Mouse (Mus musculus) frontal cortex, adult 2 months (tissue): ENCODE measurements around the gene Lsg1. TPM values are rescaled to one million over a fixed set of nuclear protein-coding genes. Genes with fewer than 3 reads are reported as not detected.

Experiments used
- DNase-seq, 2 experiments: peaks; one replicate each; pipeline ENCODE4 v3.0.0; 2022; ENCODE audit warnings: low spot score in 1 of 2; ENCODE audit errors: extremely low spot score in 1 of 2
- polyA plus RNA-seq: library from polyadenylated mRNA; depleted of rRNA; stranded (reverse); fragments of >200 nt; gene quantifications from 2 replicates; pipeline ENCODE4 v1.2.3, GENCODE M21; 2012

The Lsg1 gene
- polyA plus RNA-seq, 1 experiment: 17.4 TPM

- DNase-seq: peak; percentile 26 to 65
Measured at GRCm38 (mm10) chr16:30601046-30601832, 13.8 kb upstream of the Lsg1 start.

- peak in 1 of 2 experiments; percentile 45 for DNase-seq
Measured at GRCm38 (mm10) chr16:30600431-30601045, 13.1 kb upstream of the Lsg1 start.

DNA sequence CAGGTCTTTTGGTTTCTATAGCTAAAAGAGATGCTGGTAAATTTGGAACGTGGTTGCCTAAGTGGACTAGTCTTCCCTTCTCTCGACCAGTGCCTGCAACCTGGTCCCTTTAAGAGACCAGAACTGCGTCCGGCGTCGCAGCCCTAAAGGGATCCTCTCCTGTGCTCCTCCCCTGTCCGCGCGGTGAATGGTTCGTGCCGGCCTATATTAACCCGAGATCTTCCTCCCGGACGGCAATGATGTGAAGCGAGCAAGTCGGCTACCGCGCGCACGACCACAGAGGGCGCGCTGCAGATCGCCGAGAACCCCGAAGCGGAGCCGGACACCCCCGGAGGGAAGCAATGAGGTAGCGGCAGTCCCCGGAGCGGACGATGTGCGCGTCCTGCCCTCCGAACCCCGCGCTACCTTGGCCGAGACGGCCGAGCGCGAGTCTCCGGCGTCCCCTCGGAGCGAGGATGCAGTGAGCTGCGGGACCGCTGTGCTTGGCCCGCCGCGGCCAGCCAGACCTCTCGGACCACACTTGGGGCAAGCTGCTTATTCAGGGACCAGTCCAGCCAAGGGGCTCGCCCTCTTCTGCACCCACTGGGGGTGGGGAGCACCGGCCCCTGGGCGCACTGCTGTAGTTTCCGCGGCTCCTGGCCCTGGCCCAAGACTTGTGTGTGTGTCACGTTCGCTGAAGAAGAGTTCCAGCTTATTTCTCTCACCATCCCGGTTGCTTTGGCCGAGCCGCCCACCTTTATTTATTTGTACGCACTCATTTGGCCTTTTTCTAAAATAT is 12.3 kb upstream of the Lsg1 start, which contains the start of gene Fam43a:
Fam43a (plus strand) TSS at position 233 of the 778 bp plus-strand sequence.
- DNase-seq: peak; percentile 58 to 87

- DNase-seq: peak; percentile 82 to 97
Measured at GRCm38 (mm10) chr16:30596959-30597681, 9.7 kb upstream of the Lsg1 start.

DNA sequence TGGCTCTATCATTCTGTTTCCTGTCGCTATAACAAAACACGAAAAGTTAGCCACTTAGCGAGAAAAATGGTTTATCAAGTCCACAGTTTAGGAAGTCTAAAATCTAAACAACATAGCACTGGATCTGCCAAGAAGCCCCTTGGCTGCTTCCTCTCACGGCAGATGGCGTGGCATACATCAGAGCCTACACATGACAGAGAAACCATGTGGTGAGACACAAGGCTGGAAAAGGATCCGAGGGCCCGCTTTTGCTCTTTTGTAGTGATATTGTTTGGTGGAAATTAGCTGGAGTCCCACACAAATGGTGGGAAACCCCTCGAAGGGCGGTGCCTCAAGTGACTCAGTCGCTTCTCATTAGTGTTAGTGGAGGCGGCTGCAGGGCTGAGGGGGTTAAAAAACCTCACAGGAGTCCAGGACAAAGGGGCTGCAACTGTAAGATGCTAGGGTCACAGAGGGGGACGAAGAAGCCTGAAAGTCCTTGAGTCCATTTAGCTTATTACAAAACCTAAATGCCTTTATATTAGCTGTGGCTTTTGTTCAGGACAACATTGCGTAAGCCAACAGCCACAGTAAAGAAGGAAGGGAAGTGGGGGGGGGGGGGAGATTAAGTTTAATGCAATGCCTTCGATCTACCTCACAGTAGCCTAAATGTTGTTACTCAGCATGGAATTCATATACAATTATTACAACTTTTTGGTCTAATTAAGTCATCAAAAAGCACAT is 8.6 kb upstream of the Lsg1 start:
- DNase-seq: no peak

GRCm38 (mm10) chr16:30595356-30595755 is 8.0 kb upstream of the Lsg1 start:
- no peak for DNase-seq

- no peak for DNase-seq
Measured at GRCm38 (mm10) chr16:30591990-30592389, 4.6 kb upstream of the Lsg1 start.

DNA sequence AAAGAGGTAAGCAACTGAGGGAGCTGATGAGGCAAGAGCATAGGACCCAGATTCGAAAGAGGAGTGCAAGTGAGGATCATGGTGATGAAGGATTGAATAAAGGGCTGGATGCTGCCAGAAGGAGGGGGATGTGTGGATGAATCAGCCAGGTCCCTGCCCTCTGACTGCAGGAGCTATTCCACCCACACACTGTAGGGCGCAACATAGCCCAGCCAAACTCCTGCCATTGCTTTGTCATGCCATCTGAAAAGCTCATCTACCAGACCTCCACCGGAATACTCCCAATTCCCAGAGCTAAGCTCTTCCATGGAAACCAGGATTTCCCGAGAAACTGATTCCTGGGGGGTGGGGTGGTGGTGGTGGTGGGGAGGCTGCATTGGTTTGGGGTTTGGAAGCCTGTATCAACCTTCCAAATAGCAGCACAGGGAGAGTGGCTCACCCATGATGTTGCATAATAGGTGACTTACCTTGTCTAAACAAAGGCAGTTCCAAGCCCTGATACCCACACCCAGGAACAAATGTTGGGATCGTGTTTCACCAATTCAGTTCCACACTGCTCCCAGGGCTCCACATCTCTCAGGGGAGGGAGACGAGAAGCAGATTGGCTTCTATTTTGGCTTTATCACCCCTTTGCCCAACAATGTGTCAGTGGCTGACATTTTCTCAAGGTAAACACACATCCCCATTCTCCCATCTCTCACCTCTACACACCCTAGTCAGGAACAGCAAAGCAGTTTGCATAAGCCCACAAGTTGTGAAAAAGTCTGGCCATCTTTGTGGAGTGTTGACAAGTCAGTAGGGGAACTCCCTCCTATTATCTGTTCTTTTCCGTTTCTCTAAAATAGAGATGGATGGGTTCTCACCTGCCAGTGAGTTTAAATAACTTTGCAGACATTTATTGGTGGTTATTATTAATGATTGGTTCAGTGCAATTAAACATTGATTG is 3.1 kb upstream of the Lsg1 start:
- no peak for DNase-seq

DNA sequence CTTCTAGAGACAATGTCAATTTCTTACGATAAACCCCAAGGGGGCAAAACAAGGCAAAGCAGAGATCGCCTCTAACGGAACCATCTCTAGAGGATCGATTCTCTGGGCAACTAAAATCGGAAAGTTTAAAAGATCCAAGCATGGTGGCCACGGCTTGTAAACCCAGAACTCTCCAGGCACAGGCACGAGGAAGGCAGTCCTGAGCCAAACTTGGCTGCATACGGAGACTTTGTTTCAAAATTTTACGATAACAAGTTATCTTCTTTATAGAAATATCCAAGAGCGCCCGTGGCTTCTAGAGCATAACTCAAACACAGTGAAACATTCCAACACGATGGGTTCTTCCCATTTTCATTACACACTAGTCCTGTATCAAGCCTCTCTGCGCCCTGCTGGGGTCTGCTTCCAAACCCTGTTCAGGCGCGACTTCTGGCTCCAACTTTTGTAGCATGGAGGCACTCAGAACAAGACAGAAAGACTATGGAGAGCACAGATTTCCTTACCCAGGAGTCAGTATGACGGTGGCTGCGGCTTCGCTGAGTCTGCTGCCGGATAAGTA is 378 bp downstream of the Lsg1 start:
- no peak for DNase-seq

GRCm38 (mm10) chr16:30580765-30581164 is 6.6 kb downstream of the Lsg1 start:
- no peak for DNase-seq

GRCm38 (mm10) chr16:30576392-30576791 is 11.0 kb downstream of the Lsg1 start:
- no peak for DNase-seq

DNA sequence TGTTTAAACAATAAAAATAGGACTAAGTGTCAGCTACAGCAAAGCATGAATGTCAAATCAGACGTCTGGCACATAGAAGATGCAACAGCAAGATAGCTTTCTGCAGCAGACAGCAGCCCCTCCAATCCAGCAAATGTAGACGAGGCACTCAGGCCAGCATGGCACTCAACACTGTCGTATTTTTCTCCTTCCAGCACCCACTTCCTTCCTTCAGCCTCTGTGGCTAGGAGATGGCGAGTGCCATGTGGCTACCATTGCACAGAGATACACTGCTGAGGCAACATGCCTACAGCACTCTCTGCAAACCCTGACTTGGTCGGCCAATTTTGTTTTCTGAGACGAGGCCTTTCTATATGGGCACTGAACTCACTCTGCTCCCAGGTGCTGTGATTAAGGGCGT is 11.6 kb downstream of the Lsg1 start:
- DNase-seq: no peak

DNA sequence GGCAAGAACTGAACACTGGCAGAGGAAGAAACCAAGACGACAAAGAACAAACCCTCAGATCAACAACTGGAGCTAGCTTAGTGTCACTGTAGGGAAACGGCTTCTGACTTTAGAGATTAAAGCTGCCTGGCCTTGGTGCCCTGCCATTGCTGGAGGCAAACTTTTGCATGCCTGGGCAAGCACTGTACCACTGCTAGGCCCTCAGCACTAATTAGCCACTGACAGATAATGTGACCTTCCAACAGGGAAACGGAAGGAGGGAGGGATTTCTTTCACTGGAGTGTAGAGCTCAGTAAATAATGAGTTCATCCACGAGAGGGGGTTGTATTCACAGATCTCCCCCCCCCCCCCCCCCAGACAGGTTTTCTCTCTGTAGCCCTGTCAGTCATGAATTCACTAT is 15.2 kb downstream of the Lsg1 start:
- no peak for DNase-seq

DNA sequence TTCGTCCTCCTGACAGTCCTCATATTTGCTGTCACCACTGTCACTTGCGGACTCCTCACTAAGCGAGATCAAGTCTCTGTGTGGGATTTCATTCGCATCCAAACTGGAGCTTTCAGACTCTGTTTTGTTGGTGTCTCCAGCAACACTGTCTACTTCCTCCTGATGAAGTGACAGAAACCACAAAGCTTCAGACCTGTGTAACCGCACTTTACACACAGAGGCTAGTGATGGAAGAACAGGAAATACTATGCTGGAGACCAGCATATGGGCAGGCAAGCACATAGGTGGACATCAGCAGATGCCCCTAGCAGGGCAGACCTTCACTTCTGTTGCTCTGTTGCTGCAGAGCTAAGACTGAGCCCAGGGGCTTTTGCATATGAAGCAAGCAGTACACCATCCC is 16.0 kb downstream of the Lsg1 start:
- no peak for DNase-seq

DNA sequence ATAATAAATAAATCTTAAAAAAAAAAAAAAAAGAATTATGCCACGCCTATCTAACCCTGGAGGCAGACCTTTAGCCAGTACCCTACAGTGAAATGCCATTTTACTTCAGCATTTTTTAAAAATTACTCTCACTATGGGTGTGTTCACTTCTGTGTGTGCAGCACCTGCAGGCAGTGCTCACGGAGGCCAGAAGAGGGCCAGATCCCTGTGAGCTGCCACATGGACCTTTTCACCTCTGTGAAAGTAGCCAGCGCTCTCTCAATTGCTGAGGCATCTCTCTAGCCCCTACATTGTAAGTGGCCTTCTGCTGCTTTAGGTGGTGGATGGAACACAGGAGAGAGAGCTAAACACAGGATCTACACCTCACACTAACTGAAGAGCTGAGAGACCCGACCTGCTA is 17.2 kb downstream of the Lsg1 start:
- no peak for DNase-seq

GRCm38 (mm10) chr16:30565631-30566030 is 21.8 kb downstream of the Lsg1 start:
- DNase-seq: no peak

- no peak for DNase-seq
Measured at GRCm38 (mm10) chr16:30560601-30561000, 26.8 kb downstream of the Lsg1 start.

DNA sequence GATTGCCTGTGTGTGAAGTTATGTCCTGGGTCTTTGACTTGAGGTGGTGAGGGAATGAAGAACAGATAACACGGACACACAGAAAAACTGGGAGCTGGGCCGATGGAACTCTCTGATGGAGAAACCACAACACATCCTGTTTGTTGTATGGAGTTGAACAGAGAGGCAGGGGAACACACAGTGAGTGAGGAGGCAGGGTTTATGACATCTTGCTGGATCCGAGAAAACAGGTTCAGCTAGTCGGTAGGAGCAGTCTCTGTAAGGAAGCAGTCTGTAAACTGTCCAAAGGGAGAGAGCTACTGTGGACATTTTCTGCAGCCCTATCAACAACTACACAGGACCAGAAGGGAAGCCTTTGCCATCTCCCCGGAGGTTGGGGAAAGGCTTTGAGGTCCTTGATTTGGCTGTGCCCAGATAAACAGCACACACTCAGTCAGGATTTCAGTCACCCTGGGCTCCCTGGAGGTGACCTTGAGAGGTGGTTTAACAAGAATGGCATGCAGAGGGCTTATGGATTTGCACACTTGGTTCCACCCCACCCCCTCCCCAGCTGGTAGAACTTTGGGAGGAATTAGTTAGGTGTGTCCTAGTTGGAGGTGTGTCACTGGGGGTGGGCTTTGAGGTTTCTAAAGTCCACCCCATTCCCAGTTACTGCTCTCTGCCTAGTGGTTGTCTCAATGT is 27.9 kb downstream of the Lsg1 start:
- DNase-seq: no peak
